Mouse (Mus musculus): ENCODE results near the gene Olfr1031.
"Not testable (repeated sequence)": the region's sequence is repeated elsewhere in the genome, so short reads cannot be mapped to it uniquely, and the experiment has no call there.

Olfr1031 gene

GRCm38 (mm10) chr2:85990004-85990403, at the start of gene Olfr1031:
Olfr1031 (plus strand) TSS chr2:85990304.
- no peak for DNase-seq (ENCODE audit: low spot score in 2 of 2)

- no peak for DNase-seq (ENCODE audit: low spot score in 2 of 2)
Observed at GRCm38 (mm10) chr2:85950137-85950536, 40.0 kb upstream of the Olfr1031 start, which contains the start of gene Olfr1028. Olfr1028 (plus strand) TSS chr2:85950437.

- no peak for DNase-seq (ENCODE audit: low spot score in 2 of 2)
Observed at GRCm38 (mm10) chr2:85973595-85973994, 16.5 kb upstream of the Olfr1031 start, which contains the start of gene Olfr1029. Olfr1029 (plus strand) TSS chr2:85973895.

GRCm38 (mm10) chr2:85978976-85979375, 11.1 kb upstream of the Olfr1031 start, which contains the start of gene Olfr1030:
Olfr1030 (plus strand) TSS chr2:85979276.
- DNase-seq (ENCODE audit: low spot score in 2 of 2), result no peak

- DNase-seq (ENCODE audit: low spot score in 2 of 2), result no peak
Observed at GRCm38 (mm10) chr2:86005240-86005639, 15.1 kb downstream of the Olfr1031 start, which contains the start of gene Olfr1032. Olfr1032 (plus strand) TSS chr2:86005540.

GRCm38 (mm10) chr2:86020406-86020805, 30.3 kb downstream of the Olfr1031 start, which contains the start of gene Olfr1033:
Olfr1033 (plus strand) TSS chr2:86020633.
- not testable (repeated sequence) for DNase-seq (ENCODE audit: low spot score in 2 of 2)

GRCm38 (mm10) chr2:86021518-86021917, 31.4 kb downstream of the Olfr1031 start:
- DNase-seq (ENCODE audit: low spot score in 2 of 2), result not testable (repeated sequence)
